Mouse (Mus musculus) ES-Bruce4 (cell line): Measurements from ENCODE around the gene Meioc.

Experiments
- CTCF ChIP-seq: IDR thresholded peaks from one replicate; pipeline ENCODE4 v1.8.1; 2011; ENCODE audit warnings: low read depth, low read length
- EP300 ChIP-seq: IDR thresholded peaks from 2 replicates; pipeline ENCODE4 v1.6.1; 2011; ENCODE audit warnings: low read depth, low read length; ENCODE audit not compliant: insufficient read depth
- POLR2A ChIP-seq: IDR thresholded peaks from one replicate; pipeline ENCODE4 v1.8.1; 2011; ENCODE audit warnings: low read length; ENCODE audit not compliant: insufficient read depth

- TF ChIP-seq EP300, result no peak
- TF ChIP-seq CTCF, result no peak
- TF ChIP-seq POLR2A, result no peak
Measured at GRCm38 (mm10) chr11:102629375-102629774, 34.1 kb upstream of the Meioc start.
